Mouse (Mus musculus) liver, embryonic 14.5 days (tissue): ENCODE data around the gene Eomes. TPM values are rescaled to one million over a fixed set of nuclear protein-coding genes. Genes with fewer than 3 reads are reported as not detected.

Source experiments
- ATAC-seq: fragments of 200-750 bp; cut with Nextera tagmentation; 2 replicates; pipeline ENCODE4 v1.8.0; 2017; ENCODE audit warnings: moderate number of reproducible peaks, mild to moderate bottlenecking, moderate library complexity; ENCODE audit not compliant: insufficient read depth
- DNase-seq, 3 experiments: peaks; one replicate each; pipeline ENCODE4 v3.0.0-alpha.2; 2012 to 2013; ENCODE audit warnings: low read depth in 3 of 3, low spot score in 3 of 3
- H3K27ac ChIP-seq: fragments of 300-500 bp; sonication (generic); 2 replicates; pipeline ENCODE4 v1.5.1; 2014; ENCODE audit warnings: moderate library complexity, mild to moderate bottlenecking, control low read depth, inconsistent platforms
- H3K27me3 ChIP-seq: fragments of 300-500 bp; sonication (generic); 2 replicates; pipeline ENCODE4 v1.6.1; 2014; ENCODE audit warnings: mild to moderate bottlenecking, low read length, moderate library complexity; ENCODE audit not compliant: control insufficient read depth, insufficient read depth
- H3K36me3 ChIP-seq: fragments of 300-500 bp; sonication (generic); replicated peaks from 2 replicates; pipeline ENCODE4 v1.6.1; 2014; ENCODE audit warnings: low read depth; ENCODE audit not compliant: control insufficient read depth, insufficient read depth
- H3K4me1 ChIP-seq, 2 experiments: fragments of 200-500 bp in 1 of 2; fragments of 300-500 bp in 1 of 2; sonication (generic) in 1 of 2; replicated peaks; 2 replicates each; pipeline ENCODE4 v1.6.1; 2012 to 2014; ENCODE audit warnings: antibody characterized with exemption in 1 of 2, inconsistent platforms in 1 of 2, low read length in 1 of 2; ENCODE audit not compliant: control insufficient read depth in 2 of 2, insufficient read depth in 2 of 2
- H3K4me2 ChIP-seq: fragments of 300-500 bp; sonication (generic); 2 replicates; pipeline ENCODE4 v1.6.1; 2014; ENCODE audit warnings: low read depth, mild to moderate bottlenecking, control low read depth, moderate library complexity
- H3K4me3 ChIP-seq, 2 experiments: fragments of 200-500 bp in 1 of 2; fragments of 300-500 bp in 1 of 2; sonication (generic) in 1 of 2; 2 replicates each; pipeline ENCODE4 v1.5.1; 2012 to 2014; ENCODE audit warnings: low read depth in 2 of 2, low read length in 2 of 2, mild to moderate bottlenecking in 2 of 2, control low read depth in 1 of 2, inconsistent platforms in 1 of 2, moderate library complexity in 1 of 2; ENCODE audit not compliant: insufficient read depth in 1 of 2
- H3K9ac ChIP-seq: fragments of 300-500 bp; sonication (generic); replicated peaks from 2 replicates; pipeline ENCODE4 v1.6.1; 2014; ENCODE audit warnings: mild to moderate bottlenecking, control low read depth, moderate library complexity
- H3K9me3 ChIP-seq: fragments of 300-500 bp; sonication (generic); 2 replicates; pipeline ENCODE4 v1.6.1; 2016; ENCODE audit warnings: low read length, mixed read lengths; ENCODE audit not compliant: control insufficient read depth
- CTCF ChIP-seq: IDR thresholded peaks from 2 replicates; pipeline ENCODE4 v1.5.1; 2016; ENCODE audit warnings: antibody characterized with exemption, low read depth, control low read depth
- EP300 ChIP-seq: IDR thresholded peaks from 2 replicates; pipeline ENCODE4 v1.6.1; 2016; ENCODE audit warnings: antibody characterized with exemption, low read depth
- WGBS: fragments of 180-500 bp; shearing (Covaris S2); extraction: QIAGEN DNeasy Blood & Tissue Kit; methylation state at CpG from one replicate; pipeline ENCODE4 v1.1.7; 2014; ENCODE audit not compliant: insufficient replicate concordance; 5-methylcytosine and 5-hydroxymethylcytosine counted together
- polyA plus RNA-seq, 2 experiments: library from polyadenylated mRNA; depleted of rRNA in 1 of 2; stranded (reverse) in 1 of 2; unstranded in 1 of 2; fragments of >200 nt; fragmentation: Nextera tagmentation in 1 of 2; extraction: Ambion mirVana in 1 of 2; gene quantifications; 2 replicates each; pipeline versions ENCODE4 v1.2.1 to v1.2.3; 2012 to 2014

The Eomes gene
- polyA plus RNA-seq, 2 experiments = 0.04 TPM; not detected in 1

GRCm38 (mm10) chr9:118521659-118522058, 43.6 kb downstream of the Eomes start:
- no peaks in the 10 kb centered on the region; the same call in 1 of the 2 replicates for H3K36me3 ChIP-seq
- DNase-seq = no peak
- no peak for ATAC-seq
- H3K27ac ChIP-seq = no peak overlapping the region
- no peak for TF ChIP-seq CTCF
- TF ChIP-seq EP300 = no peak
- H3K9ac ChIP-seq = no peak overlapping the region
- H3K4me3 ChIP-seq = no peak overlapping the region
- no peak overlapping the region for H3K4me2 ChIP-seq
- 88% methylated on average over 8 of the region's 8 CpGs for WGBS
- no peaks in the 10 kb centered on the region for H3K27me3 ChIP-seq
- H3K9me3 ChIP-seq = no peaks in the 10 kb centered on the region
- no peaks in the 10 kb centered on the region for H3K4me1 ChIP-seq

GRCm38 (mm10) chr9:118523738-118524137, 45.7 kb downstream of the Eomes start:
- no peak for ATAC-seq
- 84% methylated on average over 11 of the region's 11 CpGs for WGBS
- peaks cover 3% of the 10 kb centered on the region; the same call in 1 of the 2 replicates for H3K36me3 ChIP-seq

GRCm38 (mm10) chr9:118527056-118527455, 49.0 kb downstream of the Eomes start:
- no peak overlapping the region for H3K27ac ChIP-seq
- TF ChIP-seq CTCF (no peak), EP300 (no peak)

More at GRCm38 (mm10) chr9:118523738-118524137, 45.7 kb downstream of the Eomes start:
- TF ChIP-seq EP300 (no peak), CTCF (no peak)
- Histone ChIP-seq H3K4me1 (no peaks in the 10 kb centered on the region), H3K4me3 (no peak overlapping the region), H3K9ac (no peak overlapping the region), H3K9me3 (no peaks in the 10 kb centered on the region), H3K27me3 (no peaks in the 10 kb centered on the region), H3K27ac (no peak overlapping the region), H3K4me2 (no peak overlapping the region)
- DNase-seq = no peak

GRCm38 (mm10) chr9:118529783-118530182, 51.8 kb downstream of the Eomes start:
- no peaks in the 10 kb centered on the region for H3K4me1 ChIP-seq
- peaks cover 12% of the 10 kb centered on the region for H3K36me3 ChIP-seq
- ATAC-seq (no peak), DNase-seq (no peak)
- 66% methylated on average over 3 of the region's 3 CpGs for WGBS
- H3K4me3 ChIP-seq = no peak overlapping the region
- no peak for TF ChIP-seq EP300
- TF ChIP-seq CTCF = no peak
- H3K9me3 ChIP-seq = no peaks in the 10 kb centered on the region
- no peaks in the 10 kb centered on the region for H3K27me3 ChIP-seq
- no peak overlapping the region for H3K4me2 ChIP-seq
- H3K27ac ChIP-seq = no peak overlapping the region
- H3K9ac ChIP-seq = no peak overlapping the region

More at GRCm38 (mm10) chr9:118527056-118527455, 49.0 kb downstream of the Eomes start:
- no peaks in the 10 kb centered on the region for H3K9me3 ChIP-seq
- ATAC-seq (no peak), DNase-seq (no peak)
- no peaks in the 10 kb centered on the region for H3K27me3 ChIP-seq
- H3K4me1 ChIP-seq = no peaks in the 10 kb centered on the region
- H3K9ac ChIP-seq = no peak overlapping the region
- H3K4me3 ChIP-seq = no peak overlapping the region
- peaks cover 9% of the 10 kb centered on the region for H3K36me3 ChIP-seq
- 90% methylated on average over 18 of the region's 18 CpGs for WGBS
- H3K4me2 ChIP-seq = no peak overlapping the region

- no peak overlapping the region for H3K27ac ChIP-seq
- no peak for DNase-seq
- no peak for TF ChIP-seq EP300
- no peak for TF ChIP-seq CTCF
- H3K36me3 ChIP-seq = peaks cover 16% of the 10 kb centered on the region
- no peak overlapping the region for H3K4me2 ChIP-seq
- WGBS = 69% methylated on average over 6 of the region's 6 CpGs
- no peaks in the 10 kb centered on the region for H3K4me1 ChIP-seq
- no peak for ATAC-seq
- H3K9me3 ChIP-seq = no peaks in the 10 kb centered on the region
- no peak overlapping the region for H3K4me3 ChIP-seq
- no peaks in the 10 kb centered on the region for H3K27me3 ChIP-seq
- no peak overlapping the region for H3K9ac ChIP-seq
These were observed 52.7 kb downstream of the Eomes start for GRCm38 (mm10) chr9:118530679-118531078.
